Mouse (Mus musculus) left cerebral cortex, adult 9 months (tissue): ENCODE measurements at regions not wholly inside any gene's neighbourhood (a gene's known extent, or its start where the extent isn't known, plus 50 kb on each side); places are given as distances from the start of the nearest gene placed in this dataset.

Experiments
- DNase-seq, 2 experiments: peaks; one replicate each; pipeline ENCODE4 v3.0.0; 2022; ENCODE audit warnings: low spot score in 2 of 2

DNA sequence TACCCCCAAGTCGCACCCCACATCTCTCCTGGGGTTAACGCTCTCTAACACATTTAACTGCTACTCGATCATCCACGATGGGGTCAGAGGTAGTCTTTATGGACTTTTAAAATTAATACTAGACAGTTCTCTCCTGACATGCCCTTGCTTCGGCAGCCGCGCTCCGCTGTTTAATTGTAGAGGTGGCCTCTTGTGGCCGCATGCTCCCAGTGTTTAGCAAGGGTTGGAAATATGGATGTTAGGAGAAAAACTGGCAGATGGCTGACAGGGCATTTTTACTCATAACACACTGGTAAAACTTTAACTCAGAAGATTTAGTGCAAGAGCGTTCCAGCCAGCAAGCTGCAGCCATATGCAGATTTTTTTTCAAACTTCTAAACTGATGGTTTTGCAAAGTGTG is 242.7 kb downstream of the Tshz3 start:
- no peak for DNase-seq

DNA sequence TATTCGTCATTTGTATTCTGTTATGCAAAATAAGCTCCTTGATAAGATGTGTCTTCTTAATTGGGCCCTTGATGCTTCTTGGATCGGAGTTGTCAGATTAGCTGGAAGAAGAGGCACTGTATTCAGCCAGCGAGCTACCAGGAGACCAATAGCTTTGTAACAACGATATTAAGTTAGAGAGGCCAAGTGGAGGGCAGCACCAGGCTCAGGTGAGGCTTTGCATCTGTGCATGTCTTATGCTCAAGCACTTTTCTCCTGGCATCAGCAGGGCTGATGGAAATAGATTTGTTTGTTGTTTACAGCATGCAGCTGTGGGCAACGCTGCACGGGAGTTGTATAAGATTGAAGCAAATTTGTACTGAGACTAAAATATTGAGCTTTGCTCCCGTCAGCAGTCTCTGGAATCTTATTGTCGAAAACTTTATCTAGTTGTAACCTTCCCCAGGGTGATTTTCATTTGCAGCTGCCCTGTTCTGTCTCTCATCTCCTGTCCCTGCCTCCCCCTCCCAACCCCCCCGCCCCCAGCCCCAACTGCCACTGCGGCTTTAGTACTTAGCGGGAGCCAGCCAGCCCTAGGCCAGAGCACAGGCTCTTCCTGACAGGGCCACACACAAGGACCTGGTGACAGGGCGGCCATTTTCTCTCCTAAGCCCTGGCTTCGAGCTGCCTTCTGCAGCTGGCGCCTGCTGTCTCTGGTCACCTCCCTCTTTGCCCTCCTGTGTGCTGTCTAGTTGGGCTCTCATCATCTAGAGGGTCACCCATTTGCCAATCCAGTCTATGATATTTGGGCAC is 247.3 kb downstream of the Tshz3 start:
- no peak for DNase-seq

DNA sequence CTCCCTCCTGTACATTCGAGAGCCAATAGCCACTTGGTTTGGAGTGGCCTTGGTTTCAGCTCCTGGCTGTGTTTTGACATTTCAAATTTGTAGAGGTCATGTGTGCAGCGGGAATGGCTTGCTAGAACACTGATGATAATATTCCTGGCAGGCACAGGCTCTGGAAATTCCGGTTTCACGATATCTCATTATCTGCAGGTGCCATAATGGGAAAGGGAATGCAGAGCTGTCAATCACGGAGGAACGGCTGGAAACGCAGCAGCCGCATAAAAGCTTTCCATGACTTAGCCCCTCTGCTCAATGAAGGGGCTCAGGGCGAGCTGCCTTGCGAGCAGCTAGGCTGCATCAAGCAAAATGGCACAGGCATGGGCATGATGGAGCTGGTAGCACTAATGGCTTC is 251.6 kb downstream of the Tshz3 start:
- DNase-seq: no peak

DNA sequence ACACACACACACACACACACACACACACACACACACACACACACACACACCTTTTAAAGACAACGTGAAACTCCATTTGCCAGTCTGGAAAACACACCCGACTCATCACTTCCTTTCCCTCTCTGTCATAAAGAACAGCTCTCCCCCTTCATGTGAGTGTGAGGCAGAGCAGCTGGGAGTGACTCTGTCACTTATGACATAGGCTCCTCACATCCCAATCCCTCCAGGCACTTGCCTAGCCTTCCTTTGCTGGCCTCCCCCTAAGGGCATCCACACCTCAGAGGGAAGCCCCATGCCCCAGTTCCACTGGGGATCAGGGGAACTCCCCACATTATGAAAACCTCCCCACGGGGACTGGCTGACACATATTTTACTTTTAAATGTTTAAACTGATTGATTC is 257.5 kb downstream of the Tshz3 start:
- no peak for DNase-seq

DNA sequence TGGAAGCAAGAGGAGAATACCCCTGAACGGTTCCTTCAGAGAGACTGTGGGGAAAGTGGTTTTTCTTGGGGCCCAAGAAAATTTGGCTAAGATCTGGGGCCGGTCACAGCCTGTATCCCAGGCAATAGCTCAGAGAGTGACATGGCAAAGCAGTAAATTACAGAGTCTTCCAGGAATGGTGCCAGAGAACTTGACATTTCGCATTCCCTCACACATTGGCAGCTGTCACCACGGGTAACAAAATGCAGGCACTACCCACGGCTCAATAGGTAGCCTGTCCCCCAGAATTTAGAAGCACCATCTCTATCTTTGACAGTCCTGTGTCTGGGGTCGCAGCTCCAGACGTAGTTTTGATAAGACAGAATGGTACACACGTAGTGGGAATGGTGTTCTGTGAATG is 260.3 kb downstream of the Tshz3 start:
- no peak for DNase-seq

DNA sequence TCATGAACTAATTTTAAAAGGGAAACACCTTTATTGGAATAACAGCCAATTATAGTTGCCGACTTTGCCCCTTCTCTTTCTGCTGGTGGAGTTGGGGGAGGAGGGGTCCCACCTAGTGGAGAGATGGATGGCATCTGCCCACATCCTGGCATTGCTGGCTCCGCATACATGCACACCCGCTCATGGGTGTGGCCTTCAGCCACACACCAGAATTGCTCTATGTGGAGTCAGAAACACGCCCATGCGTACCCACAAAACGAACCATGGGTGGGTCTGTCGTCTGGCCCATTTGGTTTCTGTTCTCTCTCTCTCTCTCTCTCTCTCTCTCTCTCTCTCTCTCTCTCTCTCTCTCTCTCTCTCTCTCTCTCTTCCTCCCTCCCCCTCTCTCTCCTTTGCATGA is 273.9 kb downstream of the Tshz3 start:
- DNase-seq: no peak

DNA sequence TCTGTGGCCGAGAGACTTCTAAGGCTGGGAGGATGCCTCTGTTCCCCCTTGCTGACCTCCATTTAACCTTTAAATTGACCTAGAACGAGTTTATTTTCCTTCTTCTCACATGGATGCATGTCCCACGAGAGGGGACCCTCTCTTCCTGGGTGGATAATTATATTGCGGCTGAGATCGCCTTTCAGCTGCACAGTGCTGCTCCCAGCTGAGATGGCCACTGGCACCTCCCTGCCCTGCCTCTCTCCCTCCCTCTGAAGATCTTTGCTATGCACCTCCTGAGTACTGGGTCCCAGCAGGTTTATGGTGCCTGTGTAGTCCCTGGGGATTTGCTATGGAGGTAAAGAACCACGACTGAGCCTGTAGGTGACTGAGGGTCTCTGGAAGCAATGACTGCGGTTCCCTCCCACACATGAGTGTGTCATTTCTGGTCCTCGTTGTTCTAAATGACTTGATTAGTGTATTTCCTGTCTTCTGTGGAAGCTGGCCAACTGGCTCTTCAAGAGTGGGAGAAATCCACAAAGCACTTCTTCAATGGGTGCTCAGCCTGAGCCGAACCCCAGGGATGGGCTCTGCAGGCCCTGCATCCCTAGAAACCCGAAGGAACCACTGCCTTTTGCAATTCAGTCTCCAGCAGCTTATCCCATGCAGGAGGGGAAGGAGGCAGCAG is 275.9 kb downstream of the Tshz3 start:
- DNase-seq: no peak

DNA sequence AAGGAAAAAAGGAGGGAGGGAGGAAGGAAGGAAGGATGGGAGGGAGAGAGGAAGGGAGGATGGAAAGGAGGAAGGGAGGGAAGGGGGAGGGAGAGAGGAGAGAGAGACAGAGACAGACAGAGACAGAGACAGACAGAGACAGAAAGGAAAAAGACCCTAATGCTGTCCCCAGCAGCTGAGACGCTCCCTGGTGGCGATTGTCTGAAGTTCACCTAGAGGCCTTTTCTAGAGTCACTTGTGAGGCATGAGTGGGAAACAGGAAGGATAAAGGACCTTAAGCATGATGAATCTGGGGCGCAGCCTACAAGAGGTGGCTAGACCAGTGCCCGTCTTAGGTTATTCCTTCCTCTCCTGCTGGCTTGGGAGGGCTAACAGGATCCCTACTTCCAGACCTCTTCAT is 276.7 kb downstream of the Tshz3 start:
- peak in 1 of 2 experiments; percentile 28 for DNase-seq

DNA sequence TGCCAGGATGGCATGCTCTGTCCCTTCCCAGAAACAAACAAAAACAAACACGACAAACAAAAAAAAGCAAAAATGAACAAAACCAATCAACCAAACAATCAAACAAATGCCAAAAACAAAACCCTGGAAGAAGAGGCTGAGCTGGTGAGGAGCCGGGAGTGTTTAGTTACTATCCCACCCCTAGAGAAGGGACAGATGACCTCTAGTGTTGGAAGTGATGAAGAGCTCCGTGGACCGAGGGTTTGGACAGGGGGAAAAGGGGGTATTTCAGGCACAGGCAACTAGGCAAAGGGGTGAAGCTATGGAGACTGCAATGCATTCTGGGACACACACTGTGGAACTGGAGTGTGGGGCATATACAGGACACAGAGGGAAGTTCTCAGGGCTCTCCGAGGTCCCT is 277.6 kb downstream of the Tshz3 start:
- no peak for DNase-seq

DNA sequence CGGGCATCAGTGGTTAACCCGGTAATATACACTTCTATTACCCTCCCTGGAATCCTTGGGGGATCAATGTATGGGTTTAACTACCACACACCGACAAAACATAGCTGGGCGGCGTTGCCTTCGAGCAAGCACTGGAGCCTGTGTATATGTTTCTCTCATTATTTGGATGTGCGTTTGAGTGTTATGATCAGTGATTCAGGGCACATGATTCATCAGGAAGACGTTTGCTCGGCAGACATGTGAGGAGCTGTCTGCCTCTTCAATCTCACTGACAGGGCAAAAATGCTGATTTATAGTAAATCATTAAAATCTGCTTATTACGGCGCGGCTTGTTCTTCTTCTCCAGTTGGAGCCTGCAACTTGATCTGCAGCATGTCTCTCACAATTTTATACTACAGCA is 279.9 kb downstream of the Tshz3 start:
- no peak for DNase-seq

DNA sequence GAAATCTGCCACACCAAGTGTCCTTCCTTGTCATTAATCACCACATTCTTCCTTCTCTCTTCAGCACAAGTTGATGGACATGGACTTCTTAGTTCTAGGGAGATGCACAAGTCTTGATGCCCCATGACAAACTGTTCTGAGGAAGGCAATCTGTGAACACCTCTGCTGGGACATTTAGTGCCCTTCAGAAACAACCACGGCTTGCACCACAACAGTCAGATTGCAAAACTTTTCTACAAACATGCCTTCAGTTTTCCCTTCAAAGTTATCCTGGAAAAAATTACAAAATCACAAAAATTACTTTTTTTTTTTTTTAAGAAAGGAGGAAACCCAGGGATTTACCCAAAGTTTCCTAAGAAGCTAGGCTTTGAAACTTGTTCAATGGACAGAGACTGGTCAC is 291.5 kb downstream of the Tshz3 start:
- no peak for DNase-seq

DNA sequence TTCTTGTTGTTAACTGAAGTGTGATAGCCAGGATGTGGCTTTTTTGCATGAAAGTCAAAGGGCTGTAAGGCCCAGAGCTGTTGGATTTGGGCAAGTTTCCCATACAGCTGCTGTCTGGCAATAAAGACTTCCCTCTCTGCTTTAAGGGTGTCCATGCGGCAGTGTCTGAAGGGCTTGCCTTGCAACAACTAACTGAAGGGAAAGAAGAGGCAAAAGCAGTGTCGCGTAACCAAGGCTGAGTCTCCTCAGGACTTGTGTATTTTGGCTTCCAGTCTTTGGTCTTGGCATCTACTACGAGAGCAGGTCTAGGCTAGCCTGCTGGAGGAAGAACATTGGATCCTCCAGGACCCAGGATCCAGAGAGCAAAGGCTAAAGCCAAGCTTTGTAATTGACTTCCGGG is 306.7 kb downstream of the Tshz3 start:
- no peak for DNase-seq

DNA sequence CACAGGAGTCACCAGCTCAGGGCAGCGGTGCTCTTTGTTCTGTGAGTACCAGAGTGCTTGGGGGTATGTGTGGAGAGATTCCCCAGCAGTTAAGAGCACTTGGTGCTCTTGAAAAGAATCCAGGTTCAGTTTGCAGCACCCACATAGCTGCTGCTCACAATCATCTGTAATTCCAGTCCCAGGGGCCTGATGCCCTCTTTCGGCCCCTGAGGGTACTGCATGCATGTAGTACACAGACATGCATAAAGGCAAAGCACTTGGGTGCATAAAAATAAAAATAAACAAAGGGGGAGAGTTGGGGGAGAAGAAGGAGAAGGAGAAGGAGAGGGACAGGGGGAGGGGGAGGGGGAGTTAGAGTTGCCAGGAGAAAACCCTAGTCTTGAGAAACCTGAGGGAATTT is 307.8 kb downstream of the Tshz3 start:
- DNase-seq: no peak

DNA sequence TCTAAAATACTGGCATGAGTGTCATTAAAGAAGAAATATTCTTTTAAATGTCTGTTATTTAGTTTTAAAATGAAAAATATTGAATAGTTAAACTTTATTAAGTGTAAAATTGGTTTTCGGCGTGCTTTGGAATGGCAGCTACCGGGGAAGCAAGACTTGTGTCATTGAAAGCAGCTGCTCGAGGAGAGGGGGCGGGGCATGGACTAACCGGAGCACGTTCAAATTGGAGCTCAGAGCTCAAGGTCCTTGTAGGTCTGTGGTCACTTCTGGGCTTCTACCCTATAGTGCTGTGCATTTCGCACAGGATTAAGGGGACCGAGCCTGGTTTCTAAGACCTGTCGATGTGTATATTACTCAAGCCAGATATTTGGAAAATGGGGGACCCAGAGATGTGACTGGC is 309.0 kb downstream of the Tshz3 start:
- DNase-seq: no peak

DNA sequence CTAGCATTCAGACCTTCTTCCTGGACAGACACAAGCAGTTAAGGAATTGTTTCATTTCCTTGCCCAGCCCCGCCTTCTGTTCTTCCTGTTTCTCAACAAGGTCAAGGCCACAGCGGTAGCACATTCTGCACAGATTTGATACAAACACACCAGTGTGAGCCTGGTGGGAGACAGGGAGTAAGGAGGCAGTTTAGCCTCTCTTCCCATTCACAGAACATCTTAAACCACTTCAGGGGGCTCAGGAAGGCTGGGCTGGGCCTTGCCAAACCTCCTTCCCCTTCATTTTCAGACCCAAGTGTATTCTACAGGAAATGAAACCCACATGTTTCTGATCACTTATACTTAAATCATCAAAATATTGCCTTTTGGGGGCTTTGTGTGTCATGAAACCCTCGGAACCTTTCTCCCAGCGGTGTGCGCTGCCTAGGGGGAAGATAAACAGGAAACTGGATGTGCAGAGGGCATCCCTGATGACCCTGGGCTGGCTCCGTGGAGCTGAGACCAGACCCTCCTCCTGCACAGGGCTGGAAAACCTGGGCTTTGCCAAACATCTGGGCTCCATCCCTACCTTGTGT is 313.3 kb downstream of the Tshz3 start:
- no peak for DNase-seq

DNA sequence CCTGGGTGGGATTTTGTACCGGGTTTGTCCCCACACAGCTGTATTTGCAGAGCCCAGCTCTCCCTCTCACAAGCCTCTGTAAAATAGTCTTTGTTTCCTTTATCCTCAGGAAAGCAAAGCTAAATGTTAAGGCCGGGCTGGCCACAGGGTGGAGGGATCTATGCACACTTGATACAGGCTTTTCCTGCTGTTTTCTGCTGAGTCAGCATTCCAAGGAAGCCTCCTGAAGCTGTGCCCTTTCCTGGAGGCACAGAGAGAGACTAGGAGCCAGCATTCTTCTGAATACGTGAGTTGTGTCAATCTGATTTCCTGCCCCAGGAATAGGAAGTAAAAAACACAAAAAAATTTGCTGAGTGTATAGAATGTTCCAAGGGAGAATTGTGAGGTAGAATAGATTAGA is 322.2 kb downstream of the Tshz3 start:
- no peak for DNase-seq

DNA sequence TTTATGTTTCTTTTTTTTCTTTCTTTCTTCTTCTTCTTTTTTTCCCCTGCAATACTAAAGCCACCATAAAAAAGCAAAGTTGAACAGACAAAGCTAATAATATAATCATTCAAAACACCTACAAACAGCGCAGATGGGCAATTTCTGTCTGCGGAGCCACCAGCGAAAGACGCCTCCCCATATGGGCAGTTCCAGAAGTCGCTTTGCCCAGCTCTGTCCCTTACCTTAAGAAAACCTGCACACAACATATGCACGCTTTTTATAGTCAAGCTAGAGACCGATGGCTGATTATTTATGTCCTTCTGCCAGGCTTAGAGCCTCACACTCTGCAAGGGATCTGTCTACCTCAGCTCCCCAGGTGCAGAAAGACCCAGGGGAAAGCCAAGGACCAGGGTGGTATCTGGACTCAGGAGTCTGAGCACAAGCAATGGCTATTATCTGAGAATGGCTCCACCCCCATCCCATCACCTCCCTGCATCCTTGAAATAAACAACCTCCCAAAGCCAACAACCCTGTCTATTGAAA is 326.6 kb downstream of the Tshz3 start:
- DNase-seq: peak in 1 of 2 experiments; percentile 50

DNA sequence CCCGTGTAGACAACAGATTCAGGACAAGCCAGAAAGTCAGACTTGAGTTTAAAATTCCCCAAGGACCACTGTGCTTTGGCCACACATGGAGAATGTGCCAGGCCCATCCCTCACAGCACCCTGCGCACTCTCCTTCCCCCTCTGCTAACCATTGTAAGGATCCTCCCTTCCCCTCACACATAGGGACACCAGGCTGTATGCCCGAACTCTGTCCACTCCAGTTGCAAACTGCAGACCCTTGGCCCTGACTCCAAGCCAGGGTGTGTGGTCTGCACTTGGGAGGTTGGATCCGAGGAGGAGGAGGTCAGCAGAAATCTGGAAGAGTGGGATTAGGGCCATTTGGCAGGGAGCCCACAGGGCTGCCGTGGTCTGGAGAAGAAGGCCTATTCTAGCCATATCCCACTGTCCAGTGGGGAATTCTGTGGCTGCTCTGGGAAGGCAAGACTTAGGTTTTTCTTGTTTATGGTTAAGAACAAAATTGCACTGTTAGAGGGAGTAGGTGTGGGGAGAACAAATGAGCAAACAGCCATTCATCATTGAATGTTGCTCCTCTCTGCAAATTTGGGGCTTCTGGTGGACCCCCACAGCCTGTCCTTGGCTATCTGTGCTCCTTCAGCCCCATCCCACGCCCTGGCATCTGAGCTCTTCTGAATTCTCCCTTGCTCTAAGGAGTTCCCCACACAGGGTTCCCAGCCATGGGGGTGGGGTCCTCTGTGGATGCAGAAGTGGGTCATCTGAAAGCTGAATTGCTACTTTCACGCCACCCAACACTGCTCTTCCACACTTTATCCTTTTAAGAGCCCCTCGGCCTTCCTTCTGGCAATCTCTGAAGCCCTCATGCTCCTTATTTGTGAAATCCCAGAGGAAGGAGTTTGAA is 366.9 kb downstream of the Tshz3 start:
- no peak for DNase-seq

DNA sequence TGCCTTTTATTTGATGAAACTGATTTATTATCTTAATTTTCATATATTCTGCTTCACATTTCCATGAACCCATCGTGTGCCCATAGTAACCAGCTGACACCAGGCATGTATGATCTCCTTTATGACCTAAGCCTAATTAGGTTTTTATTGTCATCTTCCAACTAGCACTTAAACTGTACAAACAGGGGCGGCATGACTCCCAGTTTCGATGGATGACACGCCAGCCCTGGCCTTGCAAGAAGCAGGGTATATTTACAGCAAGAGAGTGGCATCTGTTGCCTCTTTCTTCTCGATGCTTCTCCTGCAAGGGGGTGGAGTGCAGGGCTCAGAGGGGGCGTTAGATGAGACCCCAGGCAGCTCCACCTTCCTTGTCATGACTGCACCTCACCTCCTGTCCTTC is 379.8 kb downstream of the Tshz3 start:
- DNase-seq: no peak

DNA sequence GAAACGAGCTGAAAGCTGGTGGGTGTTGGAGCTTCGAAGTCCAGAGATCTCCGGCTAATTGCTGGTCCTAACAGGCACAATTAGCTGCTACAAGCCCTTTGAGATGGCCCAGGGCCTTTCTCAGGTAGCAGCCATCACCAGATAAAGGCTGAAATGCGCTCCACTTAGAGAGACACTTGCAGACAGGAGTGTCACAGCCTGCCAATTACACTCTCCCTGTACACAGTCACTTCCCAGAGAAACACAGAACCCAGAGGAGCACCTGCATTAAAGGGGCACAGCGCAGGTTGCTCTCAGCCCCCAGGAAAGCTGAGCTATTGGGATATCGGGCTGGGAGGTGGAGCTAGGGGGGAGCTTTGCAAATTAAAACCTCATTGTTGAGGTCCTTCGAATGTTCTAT is 380.2 kb downstream of the Tshz3 start:
- DNase-seq: no peak

DNA sequence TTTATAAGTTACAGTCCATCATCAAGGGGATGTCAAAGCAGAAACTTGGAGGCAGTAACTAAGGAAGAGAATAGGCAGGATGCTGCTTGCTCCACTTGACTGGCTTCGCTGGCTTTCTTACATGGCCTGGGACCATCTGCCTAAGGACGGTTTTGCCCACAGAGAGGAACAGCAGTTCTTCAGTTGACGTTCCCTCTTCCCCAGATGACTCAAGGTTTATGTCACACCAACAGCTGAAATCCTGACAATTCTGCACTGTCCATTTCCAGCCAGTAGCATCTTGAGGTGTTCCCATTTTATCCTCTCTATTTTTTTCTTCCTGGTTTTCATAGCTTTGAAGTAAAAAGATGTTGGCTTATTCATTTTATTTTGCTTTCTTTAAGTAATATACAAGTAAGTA is 391.8 kb downstream of the Tshz3 start:
- no peak for DNase-seq

DNA sequence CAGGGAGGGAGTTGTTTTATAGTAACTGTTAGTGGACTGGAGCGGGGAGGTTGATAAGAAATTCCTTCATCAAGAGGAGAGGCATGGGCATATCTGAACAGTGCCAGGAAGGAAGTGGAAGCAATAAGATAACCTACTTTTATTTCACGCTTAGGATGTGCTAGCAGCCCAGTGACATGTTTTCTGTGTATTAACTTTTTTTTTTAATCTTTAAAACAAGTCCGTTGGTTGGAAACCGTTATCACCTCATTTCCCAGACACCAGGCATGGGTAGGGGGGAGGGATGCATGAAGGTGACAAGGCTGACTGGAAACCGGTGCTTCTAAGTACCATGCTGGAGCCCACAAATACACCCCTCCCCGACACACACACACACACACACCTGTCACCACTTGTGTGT is 394.7 kb downstream of the Tshz3 start:
- no peak for DNase-seq
